Mouse (Mus musculus): Measurements from ENCODE around the gene Smpd2. TPM values are rescaled to one million over a fixed set of nuclear protein-coding genes. Genes with fewer than 3 reads are reported as not detected.

The Smpd2 gene
- total RNA-seq (2023): 10 to 100 TPM; 17.5 to 27.2 TPM

GRCm38 (mm10) chr10:41489708-41490517 lies at the start of gene Smpd2, which contains the start of gene Ppil6:
TSS of gene Smpd2 (minus strand) at chr10:41490369.
TSS of gene Ppil6 (plus strand) at chr10:41490439.

GRCm38 (mm10) chr10:41518981-41519618 lies 28.9 kb upstream of the Smpd2 start, which contains the start of gene Cd164:
TSS of gene Cd164 (plus strand) at chr10:41519414.

GRCm38 (mm10) chr10:41476171-41477017 lies 13.8 kb downstream of the Smpd2 start, which contains the start of gene Mical1:
TSS of gene Mical1 (plus strand) at chr10:41476314.

GRCm38 (mm10) chr10:41450137-41450670 lies 40.0 kb downstream of the Smpd2 start, which contains the start of gene Zbtb24:
TSS of gene Zbtb24 (plus strand) at chr10:41450383.

Other genes starting within 250 kb of the Smpd2 start
- 10 to 100 TPM; 34.5 to 36.5 TPM for gene Fig4, start 187.1 kb downstream of the Smpd2 start, total RNA-seq (2023)
- gene Ak9, start 186.4 kb downstream of the Smpd2 start, total RNA-seq (2023): under 1 TPM in 1 of 2 experiments, not detected in 1; 0.09 TPM
- 10 to 100 TPM; 50.6 to 51.3 TPM for gene Zbtb24, start 40.0 kb downstream of the Smpd2 start, total RNA-seq (2023)
- gene Mical1, start 14.1 kb downstream of the Smpd2 start, total RNA-seq (2023): 100 to 1,000 TPM; 295 to 325 TPM
- not detected for gene Ppil6, start 70 bp upstream of the Smpd2 start, total RNA-seq (2023)
- 100 to 1,000 TPM; 288 to 304 TPM for gene Cd164, start 29.0 kb upstream of the Smpd2 start, total RNA-seq (2023)
- gene Ccdc162, start 226.3 kb upstream of the Smpd2 start, total RNA-seq (2023): under 1 TPM in 1 of 2 experiments, not detected in 1; 0.38 TPM